Mouse (Mus musculus): ENCODE data around the gene Bmpr2. TPM values are rescaled to one million over a fixed set of nuclear protein-coding genes. Genes with fewer than 3 reads are reported as not detected.
A peak's percentile ranks its signal among the peaks of the same experiment; 100 is the strongest.

The Bmpr2 gene
- polyA plus RNA-seq, 1 experiment from 2014 or later, result 5.9 TPM

DNA sequence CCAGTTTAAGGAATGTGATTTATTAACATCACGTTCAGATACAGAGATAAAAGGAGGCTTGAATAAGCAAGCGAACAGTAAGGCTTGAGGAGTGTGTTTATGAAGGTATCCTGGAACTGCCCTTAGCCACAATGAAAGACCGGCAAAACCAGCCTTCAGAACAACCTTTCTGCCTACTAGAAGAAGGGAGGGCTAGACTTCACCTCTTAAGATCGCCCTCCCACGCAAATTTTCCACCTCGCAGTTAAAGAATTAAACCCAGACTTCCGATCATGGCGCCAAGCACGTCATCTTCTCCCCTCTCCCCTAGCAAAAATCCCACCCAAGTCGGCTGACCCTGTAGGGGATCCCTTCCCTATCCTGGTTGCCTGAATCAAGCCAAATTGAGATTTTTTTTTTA is 992 bp upstream of the Bmpr2 start:
- H3K36me3 ChIP-seq (ENCODE audit: control insufficient read depth, insufficient read depth), result no peaks in the 10 kb centered on the region
- H3K4me1 ChIP-seq (replicated peaks; ENCODE audit: control insufficient read depth, insufficient read depth, low read length), result 0 out of 2 replicates have a peak, but pooled peaks cover 8% of the 10 kb centered on the region
- H3K4me3 ChIP-seq (ENCODE audit: low read depth, low read length), result peak overlapping the region; percentile 91
- peak overlapping the region; percentile 92 for H3K9ac ChIP-seq (ENCODE audit: low read depth, low read length)
- peak overlapping the region; percentile 83 for H3K4me2 ChIP-seq (replicated peaks; ENCODE audit: low read depth)
- WGBS, result 5% methylated on average over 10 of the region's 10 CpGs
- no peak for ATAC-seq
- H3K9me3 ChIP-seq (ENCODE audit: control insufficient read depth), result no peaks in the 10 kb centered on the region
- no peak for TF ChIP-seq CTCF (IDR thresholded peaks at IDR 0.05; ENCODE audit: low read depth)
- H3K27ac ChIP-seq (ENCODE audit: low read depth, low read length), result peak overlapping the region; percentile 97
- H3K27me3 ChIP-seq (replicated peaks; ENCODE audit: control insufficient read depth, insufficient read depth, low read length), result no peaks in the 10 kb centered on the region

DNA sequence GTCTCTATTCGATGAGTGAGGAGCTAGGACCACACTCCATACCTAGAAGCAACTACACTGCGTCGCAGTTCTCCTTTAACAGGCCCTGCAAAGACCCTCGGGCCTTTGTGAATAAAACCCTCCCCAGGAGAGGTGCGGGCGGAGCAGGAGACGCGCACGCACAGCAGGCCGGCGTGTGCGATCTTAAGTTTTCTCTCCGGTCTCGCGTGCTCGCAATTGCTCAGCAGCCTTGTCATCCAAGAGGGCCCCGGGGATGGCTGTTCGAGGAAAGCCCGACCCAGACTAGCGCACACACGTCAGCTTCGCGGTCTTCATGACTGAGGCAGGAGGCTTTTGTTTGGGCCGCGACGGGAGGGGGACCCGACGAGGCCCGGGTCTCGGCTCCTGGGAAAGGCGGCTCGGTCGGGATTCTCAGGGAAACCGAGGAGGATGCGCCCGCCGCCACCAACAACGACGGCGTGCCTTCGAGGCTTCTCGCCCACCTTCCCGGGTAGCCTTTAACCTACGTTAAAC is 493 bp upstream of the Bmpr2 start:
- H3K9ac ChIP-seq (ENCODE audit: low read depth, low read length), result peak overlapping the region; percentile 92

DNA sequence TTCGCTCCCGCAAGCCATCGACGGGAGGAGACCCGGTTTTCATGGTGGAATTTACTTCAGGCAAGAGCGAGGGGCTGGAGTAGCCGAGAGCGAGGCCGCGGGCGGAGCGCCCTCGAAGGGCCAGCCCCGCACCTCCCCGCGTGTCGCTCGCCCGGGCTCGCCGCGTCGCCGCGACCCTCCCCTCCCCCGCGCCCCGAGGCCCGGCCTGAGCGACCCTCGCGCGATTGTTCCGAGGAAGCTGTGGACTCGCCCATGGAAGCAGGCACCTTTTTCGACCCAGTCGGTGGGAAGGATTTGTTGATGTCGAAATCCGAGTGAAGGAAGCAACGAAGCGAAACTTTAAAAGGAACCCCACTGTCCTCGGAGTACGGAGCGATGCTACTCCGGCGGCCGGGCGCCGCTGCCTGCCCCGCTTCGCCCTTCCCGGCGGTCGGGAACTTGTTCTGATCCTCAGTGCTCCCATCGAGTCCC is 616 bp downstream of the Bmpr2 start:
- ATAC-seq, result peak; percentile 52
- H3K4me3 ChIP-seq (ENCODE audit: low read depth, low read length), result peak overlapping the region; percentile 91
- no peak for TF ChIP-seq CTCF (IDR thresholded peaks at IDR 0.05; ENCODE audit: low read depth)
- 0 out of 2 replicates have a peak, but pooled peaks cover 8% of the 10 kb centered on the region for H3K4me1 ChIP-seq (replicated peaks; ENCODE audit: control insufficient read depth, insufficient read depth, low read length)
- peak overlapping the region; percentile 97 for H3K27ac ChIP-seq (ENCODE audit: low read depth, low read length)
- 1% methylated on average over 42 of the region's 55 CpGs for WGBS
- H3K9ac ChIP-seq (ENCODE audit: low read depth, low read length), result peak overlapping the region; percentile 92
- no peaks in the 10 kb centered on the region for H3K36me3 ChIP-seq (ENCODE audit: control insufficient read depth, insufficient read depth)
- no peaks in the 10 kb centered on the region for H3K27me3 ChIP-seq (replicated peaks; ENCODE audit: control insufficient read depth, insufficient read depth, low read length)
- H3K9me3 ChIP-seq (ENCODE audit: control insufficient read depth), result no peaks in the 10 kb centered on the region
- peak overlapping the region; percentile 83 for H3K4me2 ChIP-seq (replicated peaks; ENCODE audit: low read depth)

More for the DNA sequence above, 493 bp upstream of the Bmpr2 start:
- H3K27me3 ChIP-seq (replicated peaks; ENCODE audit: control insufficient read depth, insufficient read depth, low read length), result no peaks in the 10 kb centered on the region
- H3K27ac ChIP-seq (ENCODE audit: low read depth, low read length), result peak overlapping the region; percentile 97
- peak overlapping the region; percentile 83 for H3K4me2 ChIP-seq (replicated peaks; ENCODE audit: low read depth)
- peak; percentile 42 for ATAC-seq
- no peaks in the 10 kb centered on the region for H3K9me3 ChIP-seq (ENCODE audit: control insufficient read depth)
- peak overlapping the region; percentile 91 for H3K4me3 ChIP-seq (ENCODE audit: low read depth, low read length)
- no peaks in the 10 kb centered on the region for H3K36me3 ChIP-seq (ENCODE audit: control insufficient read depth, insufficient read depth)
- 0 out of 2 replicates have a peak, but pooled peaks cover 8% of the 10 kb centered on the region for H3K4me1 ChIP-seq (replicated peaks; ENCODE audit: control insufficient read depth, insufficient read depth, low read length)
- WGBS, result under 1% methylated on average over 44 of the region's 44 CpGs
- TF ChIP-seq CTCF (IDR thresholded peaks at IDR 0.05; ENCODE audit: low read depth), result no peak

DNA sequence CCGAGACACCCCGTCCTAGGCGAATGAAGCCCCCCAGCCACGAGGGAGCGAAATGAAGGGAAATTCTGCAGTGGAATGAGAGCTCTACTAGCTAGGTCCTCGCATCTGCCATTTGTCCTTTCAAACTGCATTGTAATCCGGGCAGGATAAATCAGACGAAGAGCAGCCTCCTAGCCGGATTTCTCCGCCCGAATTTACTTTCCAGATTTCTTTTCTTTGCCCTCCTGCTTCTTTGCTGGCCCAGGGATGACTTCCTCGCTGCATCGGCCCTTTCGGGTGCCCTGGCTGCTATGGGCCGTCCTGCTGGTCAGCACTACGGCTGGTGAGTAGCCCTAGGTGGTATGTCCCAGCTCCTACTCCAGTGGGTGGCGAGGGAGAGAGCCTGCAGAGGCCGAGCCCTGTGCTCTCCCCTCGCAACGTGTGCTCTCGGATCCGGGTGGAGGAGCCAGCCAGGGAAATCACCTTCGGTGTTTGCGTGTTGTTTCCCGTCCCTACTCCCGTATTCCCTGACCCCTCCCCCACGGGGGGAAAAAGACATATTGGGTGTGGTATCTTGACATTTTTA is 1.3 kb downstream of the Bmpr2 start:
- Histone ChIP-seq H3K27ac (ENCODE audit: low read depth, low read length) (peak overlapping the region; percentile 97), H3K9ac (ENCODE audit: low read depth, low read length) (peak overlapping the region; percentile 92), H3K4me2 (replicated peaks; ENCODE audit: low read depth) (peak overlapping the region; percentile 83), H3K36me3 (ENCODE audit: control insufficient read depth, insufficient read depth) (no peaks in the 10 kb centered on the region), H3K4me1 (replicated peaks; ENCODE audit: control insufficient read depth, insufficient read depth, low read length) (0 out of 2 replicates have a peak, but pooled peaks cover 8% of the 10 kb centered on the region), H3K27me3 (replicated peaks; ENCODE audit: control insufficient read depth, insufficient read depth, low read length) (no peaks in the 10 kb centered on the region), H3K4me3 (ENCODE audit: low read depth, low read length) (peak overlapping the region; percentile 91), H3K9me3 (ENCODE audit: control insufficient read depth) (no peaks in the 10 kb centered on the region)
- TF ChIP-seq CTCF (IDR thresholded peaks at IDR 0.05; ENCODE audit: low read depth), result peak; percentile 35; the same call in 1 of the 2 replicates
- WGBS, result under 1% methylated on average over 27 of the region's 27 CpGs
- ATAC-seq, result no peak

DNA sequence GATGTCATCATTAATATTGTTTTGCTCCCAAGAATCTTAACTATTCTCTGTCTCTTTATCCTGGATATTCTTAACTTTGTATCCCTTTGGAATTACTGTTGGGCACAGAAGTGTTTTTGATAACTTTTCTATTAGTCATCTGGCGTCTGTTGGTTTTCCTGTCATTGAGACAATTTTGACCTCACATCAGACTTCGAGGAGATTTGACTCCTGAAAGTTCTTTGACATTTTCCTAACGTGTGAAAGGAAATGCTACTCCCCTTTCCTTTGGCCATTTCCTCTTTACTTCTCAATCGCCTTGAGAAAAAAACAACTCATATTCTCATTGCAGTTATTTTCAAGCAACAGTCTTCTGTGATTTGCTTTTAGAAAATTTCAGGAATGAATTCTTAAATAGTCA is 2.1 kb downstream of the Bmpr2 start:
- ATAC-seq, result no peak
- peak overlapping the region; percentile 91 for H3K4me3 ChIP-seq (ENCODE audit: low read depth, low read length)
- no peaks in the 10 kb centered on the region for H3K36me3 ChIP-seq (ENCODE audit: control insufficient read depth, insufficient read depth)
- no peaks in the 10 kb centered on the region for H3K27me3 ChIP-seq (replicated peaks; ENCODE audit: control insufficient read depth, insufficient read depth, low read length)
- H3K9me3 ChIP-seq (ENCODE audit: control insufficient read depth), result no peaks in the 10 kb centered on the region
- TF ChIP-seq CTCF (IDR thresholded peaks at IDR 0.05; ENCODE audit: low read depth), result no peak
- 6% methylated on average over 4 of the region's 4 CpGs for WGBS
- 0 out of 2 replicates have a peak overlapping the region, but pooled peaks have one; percentile 31 for H3K9ac ChIP-seq (ENCODE audit: low read depth, low read length)
- H3K27ac ChIP-seq (ENCODE audit: low read depth, low read length), result no peak overlapping the region
- H3K4me1 ChIP-seq (replicated peaks; ENCODE audit: control insufficient read depth, insufficient read depth, low read length), result 0 out of 2 replicates have a peak, but pooled peaks cover 8% of the 10 kb centered on the region
- peak overlapping the region; percentile 83 for H3K4me2 ChIP-seq (replicated peaks; ENCODE audit: low read depth)

DNA sequence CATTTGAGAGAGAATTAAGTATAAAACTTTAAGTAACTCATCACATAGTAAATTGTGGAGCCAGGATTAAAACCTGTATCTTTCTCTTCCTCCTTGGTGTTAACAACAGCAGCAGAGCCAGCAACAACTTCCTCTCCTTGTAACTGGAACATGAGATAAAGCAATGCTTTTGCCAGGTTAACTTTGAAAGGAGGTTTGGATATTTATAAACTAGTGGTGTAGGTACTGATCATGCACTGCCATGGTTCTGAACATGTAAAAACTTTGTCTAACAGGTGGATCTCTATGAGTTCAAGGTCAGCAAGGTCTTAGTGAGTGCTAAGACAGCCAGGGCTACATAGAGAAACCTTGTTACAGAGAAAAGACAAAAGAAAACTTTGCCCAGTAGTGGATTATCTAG is 3.4 kb downstream of the Bmpr2 start:
- H3K27ac ChIP-seq (ENCODE audit: low read depth, low read length), result no peak overlapping the region
- H3K27me3 ChIP-seq (replicated peaks; ENCODE audit: control insufficient read depth, insufficient read depth, low read length), result no peaks in the 10 kb centered on the region
- no peaks in the 10 kb centered on the region for H3K9me3 ChIP-seq (ENCODE audit: control insufficient read depth)
- no peak for TF ChIP-seq CTCF (IDR thresholded peaks at IDR 0.05; ENCODE audit: low read depth)
- H3K9ac ChIP-seq (ENCODE audit: low read depth, low read length), result no peak overlapping the region
- H3K36me3 ChIP-seq (ENCODE audit: control insufficient read depth, insufficient read depth), result no peaks in the 10 kb centered on the region
- no peak for ATAC-seq
- H3K4me3 ChIP-seq (ENCODE audit: low read depth, low read length), result peak overlapping the region; percentile 14
- H3K4me2 ChIP-seq (replicated peaks; ENCODE audit: low read depth), result peak overlapping the region; percentile 55; the same call in 1 of the 2 replicates
- 0 out of 2 replicates have a peak, but pooled peaks cover 8% of the 10 kb centered on the region for H3K4me1 ChIP-seq (replicated peaks; ENCODE audit: control insufficient read depth, insufficient read depth, low read length)

All from intestine, postnatal 0 days (tissue).